Mouse (Mus musculus): ENCODE data around the gene Tmem72.

- no peak for TF ChIP-seq CTCF (IDR thresholded peaks at IDR 0.05; ENCODE audit: borderline replicate concordance, control insufficient read depth, extremely low read depth, insufficient read depth, low read length, poor library complexity)
- no peak for TF ChIP-seq POLR2A (IDR thresholded peaks at IDR 0.05; ENCODE audit: control insufficient read depth, extremely low read depth, insufficient read depth, low read length, poor library complexity)
Measured at GRCm38 (mm10) chr6:116724489-116725160, 7.9 kb upstream of the Tmem72 start.
